Mouse (Mus musculus) midbrain, postnatal 0 days (tissue): ENCODE measurements around the gene Actn1. TPM values are rescaled to one million over a fixed set of nuclear protein-coding genes. Genes with fewer than 3 reads are reported as not detected.
A peak's percentile ranks its signal among the peaks of the same experiment; 100 is the strongest.

ENCODE experiments used
- ATAC-seq: fragments of 200-750 bp; cut with Nextera tagmentation; 2 replicates; pipeline ENCODE4 v1.8.0; 2017; ENCODE audit warnings: moderate number of reproducible peaks, mild to moderate bottlenecking, moderate TSS enrichment, moderate library complexity; ENCODE audit not compliant: low FRiP score
- DNase-seq: peaks from one replicate; pipeline ENCODE4 v3.0.0-alpha.2; 2015; ENCODE audit warnings: low spot score
- H3K27ac ChIP-seq: fragments of 300-500 bp; sonication (generic); 2 replicates; pipeline ENCODE4 v1.5.1; 2014; ENCODE audit warnings: low read depth, mild to moderate bottlenecking, low read length, mixed read lengths
- H3K27me3 ChIP-seq: fragments of 300-500 bp; sonication (generic); 2 replicates; pipeline ENCODE4 v1.6.1; 2014; ENCODE audit warnings: low read length, control low read depth, mixed read lengths; ENCODE audit not compliant: insufficient read depth
- H3K36me3 ChIP-seq: fragments of 300-500 bp; sonication (generic); 2 replicates; pipeline ENCODE4 v1.6.1; 2014; ENCODE audit warnings: low read length, control low read depth, mixed read lengths; ENCODE audit not compliant: insufficient read depth
- H3K4me1 ChIP-seq: fragments of 300-500 bp; sonication (generic); 2 replicates; pipeline ENCODE4 v1.6.1; 2014; ENCODE audit warnings: mild to moderate bottlenecking, control low read depth, antibody characterized with exemption, low read length, mixed read lengths; ENCODE audit not compliant: insufficient read depth
- H3K4me2 ChIP-seq: fragments of 300-500 bp; sonication (generic); 2 replicates; pipeline ENCODE4 v1.6.1; 2014; ENCODE audit warnings: low read depth, mild to moderate bottlenecking, low read length, mixed read lengths; ENCODE audit not compliant: poor library complexity, severe bottlenecking
- H3K4me3 ChIP-seq: fragments of 300-500 bp; sonication (generic); 2 replicates; pipeline ENCODE4 v1.5.1; 2014; ENCODE audit warnings: low read depth, mild to moderate bottlenecking, low read length, moderate library complexity
- H3K9ac ChIP-seq: fragments of 300-500 bp; sonication (generic); replicated peaks from 2 replicates; pipeline ENCODE4 v1.6.1; 2014; ENCODE audit warnings: mild to moderate bottlenecking, low read length, moderate library complexity, mixed read lengths; ENCODE audit not compliant: poor library complexity, severe bottlenecking
- H3K9me3 ChIP-seq: fragments of 300-500 bp; sonication (generic); 2 replicates; pipeline ENCODE4 v1.6.1; 2016; ENCODE audit warnings: low read length, control low read depth
- CTCF ChIP-seq: IDR thresholded peaks from 2 replicates; pipeline ENCODE4 v1.5.1; 2016; ENCODE audit warnings: antibody characterized with exemption, mild to moderate bottlenecking
- WGBS: fragments of 180-500 bp; shearing (Covaris S2); extraction: QIAGEN DNeasy Blood & Tissue Kit; methylation state at CpG from one replicate; pipeline ENCODE4 v1.1.7; 2014; 5-methylcytosine and 5-hydroxymethylcytosine counted together
- polyA plus RNA-seq: library from polyadenylated mRNA; unstranded; fragments of >200 nt; fragmentation: Nextera tagmentation; extraction: Ambion mirVana; gene quantifications from 2 replicates; pipeline ENCODE4 v1.2.1, GENCODE M21; 2015
- total RNA-seq: library from RNA; depleted of rRNA; stranded (reverse); fragments of >200 nt; gene quantifications from 2 replicates; pipeline ENCODE4 v1.2.3, GENCODE M21; 2014; rRNA removed

Gene Actn1
- 17.1 and 18.0 TPM in 2 replicates for total RNA-seq
- polyA plus RNA-seq: 6.2 and 7.4 TPM in 2 replicates

DNA sequence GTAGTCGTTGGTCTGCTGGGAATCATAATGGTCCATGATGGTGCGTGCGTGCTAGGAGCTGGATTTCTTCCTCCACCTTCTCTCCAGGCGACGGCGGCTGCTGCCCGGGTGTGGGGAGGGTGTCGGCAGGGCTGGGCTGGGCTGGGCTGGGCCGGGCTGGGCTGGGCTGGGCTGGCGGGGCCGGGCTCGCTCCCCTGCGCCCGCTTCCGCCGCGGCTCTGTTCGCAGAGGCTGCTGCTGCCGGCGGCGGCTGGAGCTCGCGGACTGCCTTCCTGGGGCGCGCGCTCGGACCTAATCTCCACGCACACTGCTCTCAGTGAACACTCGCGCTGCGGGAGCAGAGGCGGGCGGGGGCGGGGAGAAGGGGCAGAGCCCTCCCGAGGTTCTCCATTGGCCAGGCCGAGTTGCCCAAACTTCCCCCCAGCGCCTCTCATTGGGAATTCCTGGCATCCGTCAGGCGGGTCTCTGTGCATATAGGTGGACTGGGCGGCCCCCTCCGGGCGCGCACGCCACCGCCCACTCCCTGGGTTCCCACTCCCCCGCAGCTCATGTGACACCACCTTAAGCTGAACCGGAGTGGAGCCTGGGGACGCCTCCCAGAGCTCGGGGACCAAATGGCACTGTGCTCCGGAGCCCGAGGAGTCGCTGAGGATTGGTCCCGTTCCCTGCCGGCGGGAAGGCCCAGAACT lies at the start of gene Actn1:
TSS of gene Actn1 (minus strand) at position 316 of the 688 bp plus-strand sequence.
- TF ChIP-seq CTCF: 0 out of 2 replicates have a peak, but pooled peaks have one; percentile 2
- 1% methylated on average over 48 of the region's 55 CpGs for WGBS
- ATAC-seq: peak; percentile 94

GRCm38 (mm10) chr12:80307556-80307955 lies 47.4 kb upstream of the Actn1 start:
- TF ChIP-seq CTCF: no peak
- H3K27ac ChIP-seq: no peak overlapping the region
- ATAC-seq: no peak

More for the DNA sequence above, at the start of gene Actn1:
- Histone ChIP-seq H3K4me3 (peak within 1 kb of the TSS; percentile 56), H3K27me3 (0 out of 2 replicates have a peak, but pooled peaks cover 5% of the 10 kb centered on the region), H3K9ac (peak within 1 kb of the TSS; percentile 81), H3K4me1 (peaks cover 10% of the 10 kb centered on the region), H3K4me2 (peak within 1 kb of the TSS; percentile 93), H3K27ac (peak within 1 kb of the TSS; percentile 84), H3K9me3 (no peaks in the 10 kb centered on the region), H3K36me3 (no peaks in the 10 kb centered on the region)
- DNase-seq: peak; percentile 96

GRCm38 (mm10) chr12:80304518-80304917 lies 44.3 kb upstream of the Actn1 start:
- DNase-seq: no peak
- 97% methylated on average over 3 of the region's 3 CpGs for WGBS
- no peak overlapping the region for H3K4me3 ChIP-seq
- no peak for ATAC-seq
- no peaks in the 10 kb centered on the region for H3K27me3 ChIP-seq
- H3K9me3 ChIP-seq: no peaks in the 10 kb centered on the region
- no peaks in the 10 kb centered on the region for H3K36me3 ChIP-seq
- H3K27ac ChIP-seq: no peak overlapping the region
- no peak overlapping the region for H3K9ac ChIP-seq
- H3K4me2 ChIP-seq: no peak overlapping the region
- H3K4me1 ChIP-seq: no peaks in the 10 kb centered on the region
- TF ChIP-seq CTCF: no peak

More at GRCm38 (mm10) chr12:80307556-80307955, 47.4 kb upstream of the Actn1 start:
- H3K4me3 ChIP-seq: no peak overlapping the region
- no peaks in the 10 kb centered on the region for H3K27me3 ChIP-seq
- WGBS: 79% methylated on average over 3 of the region's 3 CpGs
- no peaks in the 10 kb centered on the region for H3K9me3 ChIP-seq
- no peak overlapping the region for H3K9ac ChIP-seq
- no peak for DNase-seq
- H3K36me3 ChIP-seq: no peaks in the 10 kb centered on the region
- no peaks in the 10 kb centered on the region for H3K4me1 ChIP-seq
- H3K4me2 ChIP-seq: no peak overlapping the region

DNA sequence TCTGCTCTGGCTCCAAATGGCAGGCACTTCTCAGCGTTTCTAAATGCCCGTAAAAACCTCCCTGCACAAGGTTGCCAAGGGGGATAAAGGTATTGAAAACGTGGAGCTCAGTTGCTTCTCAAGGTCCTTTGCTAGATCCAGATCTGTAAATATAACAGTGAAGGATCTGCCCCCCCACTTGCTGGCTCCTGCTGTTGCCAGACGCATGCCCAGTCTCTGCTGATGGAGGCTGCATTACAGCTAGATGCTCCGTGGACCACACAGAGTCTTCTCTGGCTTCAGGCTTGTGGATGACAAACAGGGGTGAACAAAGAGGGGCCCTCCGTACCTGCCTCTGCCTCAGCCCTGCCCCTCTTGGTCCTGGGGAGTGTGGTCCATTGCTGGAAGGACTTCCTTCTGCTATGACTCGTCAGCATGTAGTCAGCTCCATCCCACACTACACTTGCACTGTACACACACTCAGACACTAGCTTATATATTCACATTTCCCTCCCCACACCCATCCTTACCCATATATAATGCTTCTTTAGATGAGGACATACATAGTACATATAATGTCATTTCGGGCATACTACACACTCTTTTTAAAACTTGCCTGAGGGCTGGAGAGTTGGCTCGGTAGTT lies 40.8 kb upstream of the Actn1 start:
- Histone ChIP-seq H3K4me1 (no peaks in the 10 kb centered on the region), H3K4me2 (no peak overlapping the region), H3K9ac (no peak overlapping the region), H3K4me3 (no peak overlapping the region), H3K27me3 (no peaks in the 10 kb centered on the region), H3K36me3 (no peaks in the 10 kb centered on the region), H3K9me3 (no peaks in the 10 kb centered on the region), H3K27ac (peak overlapping the region; percentile 51)
- no peak for ATAC-seq
- DNase-seq: no peak
- no peak for TF ChIP-seq CTCF
- WGBS: 63% methylated on average over 9 of the region's 9 CpGs

- Histone ChIP-seq H3K4me2 (no peak overlapping the region), H3K36me3 (no peaks in the 10 kb centered on the region), H3K9me3 (no peaks in the 10 kb centered on the region), H3K4me3 (no peak overlapping the region), H3K4me1 (no peaks in the 10 kb centered on the region), H3K27me3 (no peaks in the 10 kb centered on the region), H3K9ac (no peak overlapping the region), H3K27ac (no peak overlapping the region)
- ATAC-seq: no peak
- TF ChIP-seq CTCF: no peak
- WGBS: 81% methylated on average over 6 of the region's 6 CpGs
- DNase-seq: no peak
Observed at GRCm38 (mm10) chr12:80298714-80299113, 38.5 kb upstream of the Actn1 start.

DNA sequence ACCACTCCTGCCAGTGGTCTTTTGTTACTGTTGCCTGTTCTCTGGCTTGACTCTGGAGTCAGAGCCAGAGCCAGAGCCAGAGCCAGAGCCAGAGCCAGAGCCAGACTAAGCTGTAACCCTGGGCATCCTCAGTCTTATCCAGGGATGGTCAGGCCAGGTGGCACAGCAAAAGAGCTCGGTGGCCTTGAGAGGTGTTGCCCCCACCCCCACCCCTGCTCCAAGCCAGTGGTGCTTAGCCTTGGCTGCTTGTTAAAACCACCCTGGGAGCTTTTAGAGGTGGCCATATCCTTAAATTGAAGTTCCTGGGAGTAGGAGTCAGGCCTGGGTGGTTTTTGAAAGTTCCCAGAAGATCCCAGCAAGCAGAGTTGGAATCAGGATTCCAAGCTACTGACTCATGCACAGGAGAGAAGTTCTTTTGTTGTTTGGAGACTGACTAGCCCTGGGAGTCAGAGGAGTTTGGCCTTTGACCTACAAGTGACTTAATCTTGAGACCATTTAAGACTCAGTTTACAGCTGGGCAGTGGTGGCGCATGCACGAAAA lies 31.8 kb upstream of the Actn1 start:
- Histone ChIP-seq H3K4me1 (no peaks in the 10 kb centered on the region), H3K36me3 (no peaks in the 10 kb centered on the region), H3K9me3 (no peaks in the 10 kb centered on the region), H3K4me3 (no peak overlapping the region), H3K27me3 (no peaks in the 10 kb centered on the region), H3K9ac (no peak overlapping the region), H3K27ac (no peak overlapping the region), H3K4me2 (no peak overlapping the region)
- TF ChIP-seq CTCF: no peak
- ATAC-seq (no peak), DNase-seq (peak; percentile 31)
- 46% methylated on average over 3 of the region's 3 CpGs for WGBS
